Comparison of ENCODE assay signal across 8 mouse cellular contexts in genomic region chr7:45628364-45629294, GRCm38 (mm10). TPM values are rescaled to one million over a fixed set of nuclear protein-coding genes. Genes with fewer than 3 reads are reported as not detected.
DNase-seq lines count a peak whose midpoint lies in the region; ATAC-seq lines count a peak whose summit lies in the region.

No protein-coding gene starts in this region.

- no peaks in the 10 kb centered on the region for H3K9me3 ChIP-seq in intestine, embryonic 15.5 days
- H3K9me3 ChIP-seq in midbrain, embryonic 10.5 days (replicated peaks): no peaks in the 10 kb centered on the region

- peak; percentile 96 for DNase-seq in adrenal gland, postnatal 10 days
- peak; percentile 84 for DNase-seq in embryo, embryonic 11.5 days (ENCODE audit: low read depth, low spot score)
- peak; percentile 84 to 91 for DNase-seq in gastrocnemius, postnatal 4 days (ENCODE audit: low spot score in 2 of 2)
- DNase-seq in left cerebral cortex, postnatal 36 days (ENCODE audit: low spot score in 2 of 2): peak; percentile 83 to 85
- peak; percentile 87 for DNase-seq in midbrain, embryonic 10.5 days (ENCODE audit: low spot score)
- peak; percentile 85 for DNase-seq in right cerebral cortex, postnatal 25 days
- peak; percentile 93 for DNase-seq in urinary bladder, postnatal 25 days (ENCODE audit: low spot score)

- peaks cover 12% of the 10 kb centered on the region; the same call in 1 of the 2 replicates for H3K27me3 ChIP-seq in intestine, embryonic 15.5 days (replicated peaks)
- peaks cover 89% of the 10 kb centered on the region for H3K27me3 ChIP-seq in midbrain, embryonic 10.5 days (ENCODE audit: low read depth, poor library complexity, severe bottlenecking)

- intact Hi-C loops in left cerebral cortex, postnatal 36 days (cut with DNase I): no loop called here

- H3K4me1 ChIP-seq in intestine, embryonic 15.5 days (replicated peaks): peaks cover 14% of the 10 kb centered on the region
- H3K4me1 ChIP-seq in midbrain, embryonic 10.5 days: peaks cover 18% of the 10 kb centered on the region

- H3K27ac ChIP-seq in intestine, embryonic 15.5 days: peak overlapping the region; percentile 58
- H3K27ac ChIP-seq in midbrain, embryonic 10.5 days (replicated peaks): peak overlapping the region; percentile 85

- peak overlapping the region; percentile 98 for H3K4me2 ChIP-seq in intestine, embryonic 15.5 days (replicated peaks)

- peak overlapping the region; percentile 66 for H3K9ac ChIP-seq in intestine, embryonic 15.5 days

- peak; percentile 88 for ATAC-seq in intestine, embryonic 15.5 days

- H3K4me3 ChIP-seq in intestine, embryonic 15.5 days (replicated peaks): peak overlapping the region; percentile 57
- peak overlapping the region; percentile 63 for H3K4me3 ChIP-seq in midbrain, embryonic 10.5 days

- under 1% methylated on average over 102 of the region's 105 CpGs for WGBS in intestine, embryonic 15.5 days
- 1% methylated on average over 97 of the region's 105 CpGs for WGBS in midbrain, embryonic 10.5 days

- H3K36me3 ChIP-seq in intestine, embryonic 15.5 days: no peaks in the 10 kb centered on the region
- no peaks in the 10 kb centered on the region for H3K36me3 ChIP-seq in midbrain, embryonic 10.5 days

RNA-seq across cellular contexts. Expression of gene Rasip1, which starts 1.3 kb away (rescaled TPM):
- total RNA-seq in adrenal gland, postnatal 10 days (2021): 10 to 100 TPM; 35.6 to 37.9 TPM
- 10 to 100 TPM; 23.0 to 25.6 TPM for total RNA-seq in gastrocnemius, postnatal 4 days (2021)
- 9.8 and 9.9 TPM in 2 replicates for polyA plus RNA-seq in intestine, embryonic 15.5 days (2015; fragmentation: Nextera tagmentation; extraction: Ambion mirVana)
- 1 to 10 TPM; 6.9 to 8.0 TPM for total RNA-seq in left cerebral cortex, postnatal 36 days (2021)
- 4.8 and 5.5 TPM in 2 replicates for polyA plus RNA-seq in midbrain, embryonic 10.5 days (2016; fragmentation: Nextera tagmentation; extraction: Ambion mirVana)

RNA-seq across cellular contexts. Expression of gene Izumo1, which starts 7.0 kb away (rescaled TPM):
- total RNA-seq in adrenal gland, postnatal 10 days (2021): under 1 TPM; 0.39 to 0.73 TPM
- total RNA-seq in gastrocnemius, postnatal 4 days (2021): under 1 TPM; 0.34 to 0.36 TPM
- polyA plus RNA-seq in intestine, embryonic 15.5 days (2015; fragmentation: Nextera tagmentation; extraction: Ambion mirVana): 0.13 TPM in 1 of 2 replicates, not detected in the other
- not detected for total RNA-seq in left cerebral cortex, postnatal 36 days (2021)
- polyA plus RNA-seq in midbrain, embryonic 10.5 days (2016; fragmentation: Nextera tagmentation; extraction: Ambion mirVana): 0.16 TPM in 1 of 2 replicates, not detected in the other

RNA-seq across cellular contexts. Expression of gene Mamstr, which starts 11.1 kb away (rescaled TPM):
- total RNA-seq in adrenal gland, postnatal 10 days (2021): 10 to 100 TPM in 1 of 2 experiments, 1 to 10 TPM in 1; 8.3 to 13.2 TPM
- total RNA-seq in gastrocnemius, postnatal 4 days (2021): 100 to 1,000 TPM; 170 to 187 TPM
- 5.2 and 7.3 TPM in 2 replicates for polyA plus RNA-seq in intestine, embryonic 15.5 days (2015; fragmentation: Nextera tagmentation; extraction: Ambion mirVana)
- total RNA-seq in left cerebral cortex, postnatal 36 days (2021): 1 to 10 TPM; 4.1 to 5.1 TPM
- polyA plus RNA-seq in midbrain, embryonic 10.5 days (2016; fragmentation: Nextera tagmentation; extraction: Ambion mirVana): 2.1 and 3.3 TPM in 2 replicates

RNA-seq across cellular contexts. Expression of gene Fut1, which starts 11.5 kb away (rescaled TPM):
- total RNA-seq in adrenal gland, postnatal 10 days (2021): under 1 TPM in 1 of 2 experiments, not detected in 1; 0.21 TPM
- not detected for total RNA-seq in gastrocnemius, postnatal 4 days (2021)
- polyA plus RNA-seq in intestine, embryonic 15.5 days (2015; fragmentation: Nextera tagmentation; extraction: Ambion mirVana): 0.38 and 0.73 TPM in 2 replicates
- not detected for total RNA-seq in left cerebral cortex, postnatal 36 days (2021)
- polyA plus RNA-seq in midbrain, embryonic 10.5 days (2016; fragmentation: Nextera tagmentation; extraction: Ambion mirVana): not detected in 2 replicates

RNA-seq across cellular contexts. Expression of gene Fgf21, which starts 13.3 kb away (rescaled TPM):
- total RNA-seq in adrenal gland, postnatal 10 days (2021): 10 to 100 TPM in 1 of 2 experiments, 1 to 10 TPM in 1; 1.3 to 21.9 TPM
- total RNA-seq in gastrocnemius, postnatal 4 days (2021): not detected
- polyA plus RNA-seq in intestine, embryonic 15.5 days (2015; fragmentation: Nextera tagmentation; extraction: Ambion mirVana): 0.18 and 0.30 TPM in 2 replicates
- total RNA-seq in left cerebral cortex, postnatal 36 days (2021): not detected
- not detected in 2 replicates for polyA plus RNA-seq in midbrain, embryonic 10.5 days (2016; fragmentation: Nextera tagmentation; extraction: Ambion mirVana)

Comparison
In these comparisons a context has a peak if more than half of its experiments do, and no peak if none do; other contexts are left out.
1. Peak in every context shown above with its lines: DNase-seq, ATAC-seq, H3K4me3 ChIP-seq and H3K27ac ChIP-seq.
2. RNA of gene Mamstr, which starts 11.1 kb away (total RNA-seq): 170 to 187 TPM in gastrocnemius, postnatal 4 days; 8.3 to 13.2 TPM in adrenal gland, postnatal 10 days and 4.1 to 5.1 TPM in left cerebral cortex, postnatal 36 days; every median in the first group is over 10 times any median in the second.